Mouse (Mus musculus) monocyte, adult 5-6 weeks (primary cell): ENCODE measurements around the gene Gins2. TPM values are rescaled to one million over a fixed set of nuclear protein-coding genes. Genes with fewer than 3 reads are reported as not detected.
A peak's percentile ranks its signal among the peaks of the same experiment; 100 is the strongest.

Experiments
- ATAC-seq: fragments of 153-309, 156-312 bp; replicated peaks from 2 replicates; pipeline ENCODE4 v1.8.0; 2017; ENCODE audit warnings: mild to moderate bottlenecking; ENCODE audit not compliant: low TSS enrichment, insufficient number of reproducible peaks, severe bottlenecking, poor library complexity, low FRiP score
- total RNA-seq: library from RNA; stranded (forward); fragments of 200-1000, 200-491, 200-594 nt; gene quantifications from 3 replicates; pipeline ENCODE4 v1.2.3, GENCODE M21; 2017

The Gins2 gene
- total RNA-seq, 1 experiment from 2014 or later: 1.3 TPM

DNA sequence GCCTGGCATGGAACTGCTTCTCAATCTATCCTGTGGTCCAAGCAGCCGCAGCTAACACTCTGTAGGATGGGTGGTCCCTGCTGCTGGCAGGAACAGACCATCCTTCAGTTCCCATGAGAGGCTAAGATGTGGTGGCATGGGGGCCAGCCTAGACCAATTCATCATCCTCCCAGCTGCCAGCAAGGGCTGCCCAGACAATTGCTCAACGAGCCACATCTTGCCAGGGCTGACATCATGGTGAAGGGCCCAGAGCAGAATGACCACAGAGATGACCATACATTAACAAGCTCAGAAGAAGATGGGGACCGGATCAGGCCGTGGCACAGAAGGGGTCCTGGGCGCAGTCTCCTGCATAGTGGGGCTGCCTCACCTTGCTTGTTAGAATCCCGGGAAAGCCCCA, 21.7 kb upstream of the Gins2 start:
- ATAC-seq: no peak

DNA sequence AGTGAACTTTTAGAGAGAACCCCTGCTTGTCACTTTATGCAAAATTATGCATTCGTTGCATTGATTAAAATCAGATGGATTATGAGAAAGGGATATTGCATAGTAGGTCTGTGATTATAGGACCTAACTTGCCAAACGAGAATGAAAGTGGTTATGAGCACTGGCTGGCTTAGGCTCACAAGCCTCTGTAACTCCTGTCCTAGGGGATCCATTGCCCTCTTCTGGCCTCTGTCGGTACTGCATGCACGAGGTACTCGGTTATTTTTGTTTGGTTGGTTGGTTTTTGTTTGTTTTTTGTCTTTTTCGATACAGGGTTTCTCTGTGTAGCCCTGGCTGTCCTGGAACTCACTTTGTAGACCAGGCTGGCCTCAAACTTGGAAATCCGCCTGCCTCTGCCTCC, 18.8 kb upstream of the Gins2 start:
- no peak; the same call in 1 of the 2 replicates for ATAC-seq

DNA sequence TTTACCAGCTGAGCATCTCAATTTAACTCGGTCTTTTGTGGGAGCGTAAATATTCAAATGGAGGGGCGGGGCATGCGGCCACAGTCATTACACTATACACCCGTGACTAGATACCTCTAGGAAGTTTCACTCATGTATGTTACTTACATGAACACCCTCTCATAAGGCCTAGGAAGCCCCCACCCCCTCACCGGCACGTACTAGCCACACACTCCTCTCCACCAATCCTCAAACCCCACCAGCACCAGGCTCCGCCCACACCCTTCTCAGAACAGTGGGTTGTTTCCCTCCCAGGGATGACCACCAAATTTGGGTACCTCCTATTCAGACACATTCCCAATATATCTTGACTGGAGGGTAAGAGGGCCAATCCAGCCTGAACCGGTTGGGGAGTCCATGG, 18.4 kb upstream of the Gins2 start:
- no peak for ATAC-seq

DNA sequence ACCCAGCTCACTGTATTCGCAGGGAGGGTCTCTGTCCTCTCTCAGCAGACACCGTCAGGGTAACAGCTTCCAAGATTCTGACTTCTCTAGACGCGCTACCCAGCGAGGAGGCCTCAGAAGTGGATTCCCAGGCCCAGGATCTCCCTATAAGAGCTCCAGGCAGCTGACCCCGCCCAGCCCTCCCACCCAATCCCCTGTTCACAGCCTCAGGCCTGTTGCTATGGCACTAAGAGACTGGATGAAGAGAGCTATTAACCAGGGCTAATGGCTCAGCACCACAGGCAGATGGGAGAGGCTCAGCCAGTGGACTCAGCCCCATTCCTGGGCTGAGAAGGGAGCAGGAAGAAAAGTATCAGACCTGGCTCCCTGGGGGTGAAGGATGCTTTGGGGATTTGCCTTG, 13.6 kb upstream of the Gins2 start:
- no peak for ATAC-seq

DNA sequence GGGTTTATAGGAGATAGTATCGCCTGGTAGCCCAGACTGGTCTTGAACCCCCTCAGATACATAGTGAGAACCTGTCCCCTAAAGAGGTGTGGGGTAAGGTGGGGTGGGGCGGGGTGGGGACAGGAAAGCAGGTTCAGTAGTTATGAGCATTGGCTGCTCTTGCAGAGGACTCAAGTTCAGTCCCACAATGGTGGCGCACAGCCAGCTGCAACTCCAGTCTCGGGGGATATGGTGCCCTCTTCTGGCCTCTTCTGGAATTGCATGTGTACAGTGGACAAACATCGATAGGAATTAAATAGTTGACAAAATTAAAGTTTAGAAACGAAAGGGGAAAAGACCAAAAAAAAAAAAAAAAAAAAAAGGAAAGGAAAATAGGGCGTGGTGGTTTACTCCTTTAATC, 10.4 kb upstream of the Gins2 start:
- ATAC-seq: peak; percentile 63; the same call in 1 of the 2 replicates

DNA sequence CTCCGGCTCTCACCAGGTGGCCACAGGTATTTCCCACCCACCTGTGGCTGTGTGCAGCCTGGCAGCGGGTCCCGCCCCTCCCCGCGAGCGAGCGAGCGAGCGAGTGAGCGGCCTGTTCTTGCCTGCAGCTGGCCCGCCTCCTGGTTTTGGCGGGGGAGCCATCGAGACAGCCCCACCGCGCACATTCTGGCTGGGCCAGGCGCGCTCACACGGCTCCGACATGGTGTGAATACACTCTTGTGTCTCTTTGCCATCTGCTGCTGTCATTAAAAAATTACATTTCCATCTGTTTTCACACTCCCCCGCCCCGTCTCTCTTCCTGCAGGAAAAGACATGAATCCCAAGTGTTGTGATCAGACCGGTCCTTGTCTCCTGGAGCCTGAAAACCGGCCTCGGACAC, 9.5 kb upstream of the Gins2 start:
- ATAC-seq: no peak

DNA sequence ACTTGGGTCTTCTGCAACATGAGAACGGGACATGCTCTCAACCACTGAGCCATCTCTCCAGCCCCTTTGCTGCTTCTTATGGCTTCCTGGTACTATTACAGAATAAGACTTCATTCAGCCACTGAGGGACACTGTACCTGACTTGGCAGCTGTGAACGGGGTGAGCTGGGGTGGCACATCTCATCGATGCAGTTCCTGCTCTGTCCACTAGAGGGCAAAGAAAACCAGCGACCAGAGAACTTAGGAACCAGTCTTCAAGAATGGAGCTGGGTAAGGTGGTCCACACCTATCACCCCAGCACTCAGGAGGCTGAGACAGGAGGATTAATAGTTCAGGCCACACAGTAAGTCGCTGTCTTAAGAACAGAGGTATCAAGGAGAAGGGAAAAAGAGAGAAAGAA, 6.9 kb upstream of the Gins2 start:
- ATAC-seq: peak; percentile 65

DNA sequence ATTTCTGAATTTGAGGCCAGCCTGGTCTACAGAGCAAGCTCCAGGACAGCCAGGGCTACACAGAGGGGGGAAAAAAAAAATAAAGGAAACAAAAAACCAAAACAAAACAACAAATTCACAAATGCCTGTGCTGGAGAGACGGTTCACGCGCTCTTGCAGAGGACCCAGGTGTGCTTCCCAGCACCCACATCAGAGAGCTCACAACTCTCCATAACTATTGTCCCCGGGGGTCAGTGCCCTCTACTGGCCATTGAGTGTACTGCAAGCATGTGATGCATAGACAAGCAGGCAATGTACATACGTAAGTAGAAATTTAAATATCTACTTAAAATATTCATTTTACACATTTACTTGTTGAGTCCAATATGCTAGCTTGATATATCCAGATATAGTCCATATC, 5.5 kb upstream of the Gins2 start:
- ATAC-seq: no peak

DNA sequence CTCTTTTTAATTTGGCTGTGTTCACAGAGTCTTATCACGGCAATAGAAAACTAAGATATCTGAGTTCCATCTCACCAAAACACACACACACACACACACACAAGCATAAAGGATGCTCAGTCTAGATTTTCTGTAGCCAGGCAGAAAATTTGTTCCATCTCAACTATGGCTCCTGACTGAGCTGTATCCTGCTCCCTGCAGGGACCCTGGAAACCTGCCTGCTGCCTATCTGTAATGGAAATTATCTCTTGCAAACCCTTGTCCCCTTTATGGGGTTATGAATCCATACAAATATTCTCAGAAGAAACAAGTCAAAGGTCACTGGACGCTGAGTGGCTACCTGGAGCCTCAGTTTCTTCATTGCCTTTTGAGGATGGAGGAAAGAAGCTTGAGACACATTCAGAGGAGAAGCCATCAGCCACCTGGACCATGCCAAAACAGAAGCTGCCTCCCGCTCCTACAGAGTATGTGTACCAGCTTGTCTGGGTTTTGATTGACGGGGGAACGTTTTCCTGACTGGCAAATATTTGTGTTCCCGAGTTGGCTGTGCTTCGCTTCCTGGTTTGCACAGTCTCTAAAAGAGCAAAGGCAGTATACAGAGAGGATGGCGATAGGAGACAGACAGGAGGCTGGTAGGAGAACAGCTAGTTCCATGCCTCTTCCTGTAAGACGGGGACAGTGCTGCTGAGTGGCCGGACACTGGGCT, 2.6 kb upstream of the Gins2 start:
- ATAC-seq: no peak

DNA sequence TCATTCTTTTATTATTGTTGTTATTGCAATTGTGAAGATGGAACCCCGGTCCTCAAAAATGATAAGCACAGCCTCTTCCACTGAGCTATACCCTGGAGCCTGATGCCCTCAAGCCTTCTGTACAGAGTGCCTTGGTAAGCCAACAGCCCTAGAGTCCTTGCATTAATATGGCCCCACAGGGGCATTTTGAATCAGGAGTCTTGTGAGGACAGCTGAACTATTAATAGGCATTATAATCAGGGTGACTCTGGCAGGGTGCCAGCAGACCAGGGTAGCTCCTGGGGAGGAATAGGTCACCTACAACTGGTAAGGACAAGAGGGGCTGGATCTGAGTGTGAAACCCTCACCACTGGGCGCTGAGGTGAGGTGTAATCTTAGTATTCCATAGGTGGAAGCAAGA, 817 bp upstream of the Gins2 start:
- ATAC-seq: no peak

DNA sequence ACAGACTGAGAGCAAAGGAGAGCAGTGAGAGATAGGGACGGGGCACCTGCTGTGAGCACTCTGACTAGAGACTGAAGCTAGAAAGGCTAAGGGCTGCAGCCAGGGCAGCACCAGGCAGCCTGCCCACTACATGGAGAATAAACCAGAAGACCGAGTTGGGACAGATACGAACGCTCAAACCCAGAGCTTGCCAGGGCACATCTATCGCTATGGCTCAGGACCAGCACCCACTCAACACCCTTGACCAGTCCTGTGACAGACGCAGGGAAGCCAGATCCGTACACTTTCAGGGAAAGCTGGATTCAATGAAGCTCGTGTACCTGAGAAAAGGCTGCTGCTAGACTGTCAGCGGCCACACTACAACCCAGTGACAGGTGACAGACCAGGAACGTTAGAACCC, 3.6 kb downstream of the Gins2 start:
- no peak for ATAC-seq

DNA sequence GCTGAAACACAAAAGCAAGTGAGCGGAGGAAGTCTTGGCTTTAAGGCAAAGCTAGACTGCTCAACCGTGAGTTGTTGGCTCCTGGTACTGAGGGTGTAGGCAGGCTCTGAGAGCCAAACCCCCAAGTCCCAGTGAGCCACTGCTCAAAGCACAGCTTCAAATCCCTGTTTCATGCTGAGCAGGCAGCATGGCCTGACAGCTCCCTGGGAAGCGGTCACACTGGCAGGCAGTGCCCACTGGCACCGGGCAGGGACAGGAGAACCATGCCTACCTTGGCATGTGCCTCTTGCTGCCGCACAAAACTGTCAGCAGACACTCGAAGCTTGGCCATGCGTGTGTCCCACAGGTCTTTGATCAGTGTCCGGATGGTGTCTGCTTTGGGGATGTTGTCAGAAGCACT, 7.3 kb downstream of the Gins2 start:
- no peak for ATAC-seq

DNA sequence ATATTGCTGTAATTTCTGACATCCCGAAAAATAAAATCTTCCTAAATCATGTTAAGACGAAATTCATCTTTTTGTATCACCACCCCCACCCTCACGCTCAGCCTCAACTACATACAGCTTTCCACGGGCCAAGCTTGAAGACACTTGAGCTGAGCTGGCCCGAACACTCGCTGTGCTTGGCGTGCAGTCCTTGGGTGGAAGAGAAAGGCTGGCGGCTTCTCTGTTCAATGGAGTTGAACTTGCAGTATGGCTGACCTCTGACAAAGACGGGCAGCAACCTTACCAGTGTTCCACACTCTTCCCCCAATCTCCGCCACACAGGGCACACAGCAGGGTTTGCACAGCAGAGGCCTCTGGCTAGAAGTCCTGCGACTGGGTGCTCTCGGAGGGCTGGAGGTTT, 7.8 kb downstream of the Gins2 start:
- ATAC-seq: no peak

DNA sequence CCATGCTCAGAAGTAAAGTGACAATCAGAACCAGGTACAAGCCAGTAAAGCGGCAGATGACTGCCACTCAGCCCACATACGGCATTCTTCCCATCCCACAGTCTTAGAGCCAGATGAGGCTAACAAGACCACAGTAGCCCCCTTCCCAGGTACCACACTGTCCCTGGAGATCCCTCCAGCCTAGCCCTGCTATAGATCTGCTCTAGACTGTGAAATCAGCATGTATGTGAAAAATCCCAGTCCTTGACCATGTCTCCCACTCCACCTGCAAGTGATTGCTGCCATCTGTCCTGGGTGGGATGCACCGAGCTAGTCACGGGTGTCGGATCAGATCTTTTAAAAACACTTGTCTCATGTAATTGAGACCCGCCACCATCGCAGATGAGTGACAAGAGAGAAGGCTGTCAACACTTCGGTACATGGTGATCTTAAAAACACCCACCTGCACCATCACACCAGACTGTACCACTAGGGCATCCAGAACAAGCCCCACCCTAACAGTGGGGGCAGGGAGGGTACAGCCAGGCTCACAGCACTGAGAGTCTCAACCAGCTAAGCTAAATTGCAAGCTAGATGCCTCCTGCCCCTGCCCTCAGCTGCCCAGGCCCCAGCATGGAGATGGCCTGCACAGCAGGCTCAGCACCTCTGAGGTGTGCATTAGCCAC, 8.6 kb downstream of the Gins2 start:
- no peak for ATAC-seq

DNA sequence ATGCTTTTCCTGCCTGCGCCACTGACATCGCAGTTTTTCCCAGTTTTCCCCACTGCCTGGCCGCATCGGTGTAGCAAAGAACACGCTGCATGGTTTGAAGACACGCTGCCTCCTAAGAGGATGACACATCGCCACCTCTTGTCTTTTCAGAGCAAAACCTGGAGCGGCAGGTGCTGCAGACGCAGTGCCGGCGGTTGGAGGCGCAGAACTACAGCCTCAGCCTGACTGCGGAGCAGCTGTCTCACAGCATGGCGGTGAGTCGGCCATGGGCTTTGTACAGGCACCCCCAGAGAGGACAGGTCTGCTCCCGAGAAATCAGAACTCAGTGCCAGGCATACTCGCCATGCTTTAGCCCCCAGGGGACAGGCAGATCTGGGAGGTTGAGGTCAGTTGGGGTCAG, 11.3 kb downstream of the Gins2 start:
- no peak for ATAC-seq

DNA sequence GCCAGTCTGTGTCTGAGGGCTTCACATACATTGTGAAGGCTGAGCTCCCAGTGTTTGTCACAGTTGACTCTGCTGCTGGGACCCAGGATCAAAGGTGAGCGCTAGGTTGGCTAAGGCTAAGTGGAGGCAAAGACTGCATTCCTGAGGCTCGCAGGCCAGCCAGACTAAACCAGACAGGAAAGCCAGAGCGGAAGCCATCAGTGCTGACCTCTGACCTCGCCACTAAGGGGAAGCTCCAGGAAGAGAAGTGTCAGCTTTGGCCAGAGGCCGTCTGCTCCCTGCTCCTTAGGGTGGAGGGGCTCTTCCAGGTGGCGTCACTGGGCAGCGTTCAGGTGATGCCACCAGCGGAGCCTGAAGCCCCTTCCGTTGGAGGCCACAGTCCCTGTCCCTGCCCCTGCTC, 13.3 kb downstream of the Gins2 start:
- no peak for ATAC-seq

DNA sequence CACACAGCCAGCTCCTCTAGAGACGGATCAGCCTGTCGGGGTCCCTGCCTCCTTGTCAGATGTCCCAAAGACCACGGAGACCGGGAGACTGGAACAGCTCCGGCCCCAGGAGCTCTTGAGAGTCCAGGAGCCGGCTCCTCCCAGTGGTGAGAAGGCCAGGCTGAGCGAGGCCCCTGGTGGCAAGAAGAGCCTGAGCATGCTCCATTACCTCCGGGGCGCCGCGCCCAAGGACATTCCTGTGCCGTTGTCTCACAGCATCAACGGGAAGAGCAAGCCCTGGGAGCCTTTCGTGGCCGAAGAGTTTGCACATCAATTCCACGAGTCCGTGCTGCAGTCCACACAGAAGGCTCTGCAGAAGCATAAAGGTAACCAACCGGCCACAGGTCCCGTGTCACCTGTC, 14.2 kb downstream of the Gins2 start:
- no peak for ATAC-seq

DNA sequence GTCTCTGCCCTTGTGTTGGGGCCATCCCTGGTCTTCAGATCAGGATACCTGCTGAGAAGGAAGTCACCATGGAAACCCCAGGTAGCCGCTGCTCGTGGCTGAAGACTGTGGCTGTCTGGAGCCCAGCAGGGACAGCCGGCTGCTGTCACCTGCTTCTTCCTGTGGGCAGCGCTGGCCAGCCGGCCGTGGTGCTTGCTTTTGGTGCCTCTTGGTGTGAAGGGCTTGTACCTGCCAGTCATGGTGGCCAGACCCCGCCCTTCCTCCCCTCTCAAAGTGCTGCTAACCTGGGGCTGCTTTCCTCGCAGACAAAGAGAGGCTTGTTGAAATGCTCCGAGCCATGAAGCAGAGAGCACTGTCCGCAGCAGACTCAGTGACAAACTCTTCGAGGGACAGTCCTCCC, 15.2 kb downstream of the Gins2 start:
- no peak for ATAC-seq

DNA sequence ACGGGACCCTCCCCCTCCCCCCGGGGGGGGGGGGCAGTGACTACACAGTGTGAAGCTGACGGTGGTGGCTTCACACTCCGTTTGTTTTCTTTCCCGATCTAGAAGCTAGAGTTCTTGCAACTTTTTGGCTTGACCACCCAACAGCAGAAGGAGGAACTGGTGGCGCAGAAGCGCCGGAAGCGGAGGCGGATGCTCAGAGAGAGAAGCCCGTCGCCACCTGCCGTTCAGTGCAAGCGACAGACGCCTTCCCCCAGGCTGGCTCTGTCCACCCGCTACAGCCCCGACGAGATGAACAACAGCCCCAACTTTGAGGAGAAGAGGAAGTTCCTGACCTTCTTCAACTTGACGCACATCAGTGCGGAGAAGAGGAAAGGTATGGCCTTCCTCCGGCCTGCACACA, 16.6 kb downstream of the Gins2 start:
- ATAC-seq: peak; percentile 42

DNA sequence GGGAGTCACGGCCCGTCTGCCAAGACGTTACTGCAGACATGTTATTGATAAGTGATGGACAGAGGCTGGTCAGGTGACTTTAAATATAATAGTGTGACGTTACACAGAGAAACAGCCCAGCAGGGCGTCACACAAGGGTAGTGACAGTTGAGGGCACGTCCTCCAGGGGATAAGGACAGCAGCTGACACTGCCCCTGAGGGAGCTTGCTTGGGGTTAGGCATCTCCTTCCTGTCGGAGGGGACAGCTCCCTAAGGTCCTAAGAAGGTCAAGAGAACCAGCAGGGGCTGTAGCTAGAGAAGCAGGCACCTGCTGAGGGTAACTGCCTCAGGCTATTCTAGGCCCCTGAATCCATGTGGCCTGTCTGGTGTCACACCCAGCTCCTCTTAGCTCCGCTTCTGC, 17.5 kb downstream of the Gins2 start:
- no peak for ATAC-seq
